Mouse (Mus musculus): ENCODE results near the gene Spryd3. TPM values are rescaled to one million over a fixed set of nuclear protein-coding genes. Genes with fewer than 3 reads are reported as not detected.

Spryd3 gene
- total and polyA plus RNA-seq, 3 experiments, result 29.3 to 35.4 TPM; not detected in 1

- H3K4me1 ChIP-seq (ENCODE audit: control insufficient read depth in 1 of 2, insufficient read depth in 2 of 2, low read length in 2 of 2), result peaks cover 13 to 38% of the 10 kb centered on the region in 2 experiments
- peak overlapping the region; percentile 90 to 92 for H3K4me3 ChIP-seq (ENCODE audit: control insufficient read depth in 1 of 2, insufficient read depth in 1 of 2, low read depth in 2 of 2, low read length in 2 of 2)
- no peaks in the 10 kb centered on the region for H3K9me3 ChIP-seq (replicated peaks; ENCODE audit: insufficient read depth, low read length)
- TF ChIP-seq KAT2A (conservative IDR thresholded peaks at IDR 0.05; ENCODE audit: low read depth, low read length), result no peak
- 0 out of 2 replicates have a peak, but pooled peaks have one; percentile 14 for TF ChIP-seq RCOR1 (IDR thresholded peaks at IDR 0.05; ENCODE audit: low read depth, low read length)
- TF ChIP-seq MAX (IDR thresholded peaks at IDR 0.05; ENCODE audit: low read length), result peak; percentile 96
- TF ChIP-seq USF2 (IDR thresholded peaks at IDR 0.05; ENCODE audit: borderline replicate concordance in 1 of 2, insufficient read depth in 1 of 2, low read depth in 1 of 2, low read length in 2 of 2), result no peak
- peak; percentile 54; the same call in 1 of the 2 replicates for TF ChIP-seq USF1 (IDR thresholded peaks at IDR 0.05; ENCODE audit: low read depth, low read length)
- TF ChIP-seq CHD1 (IDR thresholded peaks at IDR 0.05; ENCODE audit: low read depth, low read length), result peak; percentile 47; the same call in 1 of the 2 replicates
- no peak for TF ChIP-seq MAFK (IDR thresholded peaks at IDR 0.05; ENCODE audit: borderline replicate concordance, low read depth, low read length)
- TF ChIP-seq EP300 (IDR thresholded peaks at IDR 0.05; ENCODE audit: low read depth in 1 of 2, low read length in 2 of 2), result peak in 1 of 2 experiments; percentile 51; a peak in 2 of 4 replicates
- TF ChIP-seq MAZ (IDR thresholded peaks at IDR 0.05; ENCODE audit: low read depth, low read length), result peak; percentile 12; the same call in 1 of the 2 replicates
- peak; percentile 99 for TF ChIP-seq MXI1 (IDR thresholded peaks at IDR 0.05; ENCODE audit: low read depth, low read length)
- TF ChIP-seq UBTF (IDR thresholded peaks at IDR 0.05; ENCODE audit: borderline replicate concordance, insufficient read depth, low read depth, low read length), result 0 out of 2 replicates have a peak, but pooled peaks have one; percentile 9
- TF ChIP-seq POLR2AphosphoS2 (IDR thresholded peaks at IDR 0.05; ENCODE audit: low read length), result peak; percentile 89
- peak in 1 of 2 experiments; percentile 32; a peak in 3 of 4 replicates for TF ChIP-seq POLR2A (IDR thresholded peaks at IDR 0.05; ENCODE audit: control insufficient read depth in 1 of 2, insufficient read depth in 1 of 2, low read depth in 1 of 2, low read length in 2 of 2, poor library complexity in 1 of 2)
- peak; percentile 87 for TF ChIP-seq SIN3A (IDR thresholded peaks at IDR 0.05; ENCODE audit: low read length)
- no peak for TF ChIP-seq ELF1 (IDR thresholded peaks at IDR 0.05; ENCODE audit: low read depth, low read length)
- TF ChIP-seq TBP (IDR thresholded peaks at IDR 0.05; ENCODE audit: low read depth, low read length), result no peak
- 0 out of 2 replicates have a peak, but pooled peaks have one; percentile 6 for TF ChIP-seq TCF12 (IDR thresholded peaks at IDR 0.05; ENCODE audit: low read depth, low read length)
- TF ChIP-seq NRF1 (IDR thresholded peaks at IDR 0.05; ENCODE audit: insufficient read depth, low read depth, low read length, poor library complexity, severe bottlenecking), result peak; percentile 82
- peak; percentile 100 for TF ChIP-seq MYC (IDR thresholded peaks at IDR 0.05; ENCODE audit: low read depth, low read length)
- peak; percentile 25; the same call in 1 of the 2 replicates for TF ChIP-seq BHLHE40 (IDR thresholded peaks at IDR 0.05; ENCODE audit: borderline replicate concordance, low read depth, low read length)
- peak; percentile 64 for TF ChIP-seq NELFE (IDR thresholded peaks at IDR 0.05; ENCODE audit: low read depth, low read length)
- peak; percentile 89 for TF ChIP-seq CHD2 (IDR thresholded peaks at IDR 0.05; ENCODE audit: low read length)
- TF ChIP-seq ZMIZ1 (IDR thresholded peaks at IDR 0.05; ENCODE audit: low read depth, low read length), result peak; percentile 59; the same call in 1 of the 2 replicates
- H3K27me3 ChIP-seq (ENCODE audit: control insufficient read depth in 1 of 2, insufficient read depth in 2 of 2, low read length in 2 of 2), result no peaks in the 10 kb centered on the region
- H3K79me2 ChIP-seq (ENCODE audit: control insufficient read depth, insufficient read depth, low read length, poor library complexity), result peaks cover 56% of the 10 kb centered on the region
- peak overlapping the region; percentile 79 for H3K27ac ChIP-seq (ENCODE audit: control insufficient read depth, low read depth, low read length)
- H3K36me3 ChIP-seq (ENCODE audit: control insufficient read depth in 1 of 2, insufficient read depth in 2 of 2, low read length in 2 of 2), result peaks cover 19 to 57% of the 10 kb centered on the region in 2 experiments
- peak overlapping the region; percentile 94 for H3K9ac ChIP-seq (ENCODE audit: control insufficient read depth, low read depth, low read length, poor library complexity, severe bottlenecking)
- peak; percentile 83 for DNase-seq (ENCODE audit: low read depth, low spot score)
Observed at GRCm38 (mm10) chr15:102074070-102074731, 61.8 kb downstream of the Spryd3 start.
